Mouse (Mus musculus) ovary, postnatal 10 days (tissue): ENCODE data around the gene Cdc14a.

ENCODE experiments used
- DNase-seq: peaks from one replicate; pipeline ENCODE4 v3.0.0; 2022; ENCODE audit warnings: low spot score

The Cdc14a gene

DNA sequence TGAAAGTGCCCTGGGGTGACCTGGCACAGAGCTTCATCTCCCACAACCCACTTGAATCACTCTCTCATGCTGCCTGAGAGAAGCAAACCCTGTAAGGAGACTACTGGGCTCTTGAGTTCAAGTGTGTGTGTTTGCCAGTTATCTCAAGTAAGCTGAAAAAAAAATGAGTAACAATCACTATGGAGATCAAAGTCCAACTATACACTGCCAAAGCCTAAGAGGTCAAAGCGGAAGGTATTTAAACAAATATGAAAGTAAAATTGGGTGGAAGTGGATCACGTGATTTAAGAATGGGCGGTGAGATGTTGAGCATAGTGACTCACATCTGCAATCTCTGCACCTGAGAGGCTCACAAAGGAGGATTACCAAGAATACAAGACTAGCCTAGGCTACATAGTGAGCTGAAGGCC lies 9.4 kb downstream of the Cdc14a start:
- no peak for DNase-seq

DNA sequence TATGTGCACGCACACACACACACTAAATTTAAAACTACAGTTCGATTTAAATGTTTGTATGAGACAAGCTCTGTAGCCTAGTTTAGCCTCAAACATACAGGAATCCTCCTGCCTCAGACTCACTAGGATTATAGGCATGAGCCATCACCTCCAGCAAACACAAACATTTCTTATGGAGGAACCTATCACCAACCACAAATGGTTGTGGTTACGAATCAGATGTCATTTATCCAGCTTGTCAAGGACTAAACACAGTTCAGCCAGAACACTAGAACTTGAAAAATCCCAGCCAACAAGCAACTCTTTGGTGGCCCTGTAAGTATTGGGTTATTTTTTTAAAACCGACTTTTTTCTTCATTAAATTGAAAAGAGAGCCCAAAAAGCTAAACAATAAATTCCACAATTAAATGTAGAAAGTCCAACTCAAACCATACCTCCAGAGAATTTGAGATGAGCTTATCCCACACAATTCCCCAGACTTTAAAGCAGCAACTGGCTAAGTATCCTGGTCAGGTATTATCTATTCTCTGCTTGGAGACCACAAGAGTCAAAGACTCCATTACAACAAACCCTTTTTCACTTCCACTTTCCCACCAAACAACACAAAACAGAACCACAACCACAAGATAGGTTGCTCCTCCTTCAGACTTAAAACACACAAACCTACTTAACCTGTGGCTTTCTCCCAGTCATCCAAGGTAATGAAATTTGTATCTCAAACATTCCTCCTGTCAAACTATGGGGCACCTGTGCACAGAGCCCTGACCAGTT lies 10.7 kb downstream of the Cdc14a start:
- DNase-seq: no peak

DNA sequence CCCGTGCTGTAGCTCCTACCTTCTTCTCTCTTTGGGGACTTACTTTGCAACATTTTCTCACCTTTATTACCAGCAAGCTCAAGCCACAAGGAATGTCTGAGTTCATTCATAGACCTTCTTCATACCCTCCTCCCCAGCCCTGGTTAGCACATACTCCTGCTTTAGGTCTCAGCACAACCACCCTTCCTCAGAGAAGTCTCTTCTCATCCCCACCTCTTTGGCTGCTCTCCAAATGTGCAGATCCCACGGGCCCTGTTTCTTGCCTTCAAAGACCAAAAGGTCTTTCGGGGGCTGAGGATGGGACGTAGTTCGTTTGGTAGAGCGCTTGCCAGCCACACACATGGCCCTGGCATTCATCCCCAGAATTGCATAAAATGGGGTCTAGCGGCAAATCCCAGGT lies 13.8 kb downstream of the Cdc14a start:
- DNase-seq: no peak

DNA sequence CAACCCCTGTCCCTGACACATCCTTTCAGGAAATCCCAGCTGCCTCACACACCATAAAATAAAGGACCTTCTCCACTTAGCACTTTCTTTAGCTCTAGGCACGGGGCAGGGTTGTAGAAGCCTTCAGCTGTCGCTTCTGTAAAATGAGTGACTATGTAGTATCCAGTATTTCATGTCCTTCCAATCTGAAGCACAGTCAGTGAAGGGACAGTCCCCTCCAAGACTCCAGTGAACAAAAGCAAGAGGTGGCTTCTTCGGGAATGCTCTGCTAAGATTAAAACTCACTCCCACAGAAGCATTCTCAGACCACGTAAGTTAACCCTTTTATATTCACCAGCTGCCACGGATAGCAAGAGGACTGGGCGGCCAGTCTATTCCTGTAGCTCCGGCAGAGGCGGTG lies 14.3 kb downstream of the Cdc14a start:
- no peak for DNase-seq

DNA sequence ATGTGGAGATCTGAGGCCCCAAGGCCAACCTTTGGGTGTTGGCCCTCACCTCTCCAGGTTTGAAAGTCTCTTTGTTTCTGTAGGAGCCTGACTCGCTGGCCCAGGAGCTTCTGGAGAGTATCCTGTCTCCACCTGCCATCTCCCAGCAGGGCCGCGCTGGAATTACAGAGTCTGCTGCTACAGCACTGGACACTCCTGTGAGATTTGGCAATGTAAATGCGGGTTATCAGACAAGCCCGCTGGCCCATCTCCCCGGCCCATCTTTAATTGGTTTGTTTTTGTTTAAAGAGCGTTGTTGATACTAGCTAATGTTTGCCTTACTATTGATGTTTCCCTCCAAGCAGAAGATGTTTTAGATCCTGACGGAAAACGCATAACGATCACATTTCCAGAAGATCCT lies 15.0 kb downstream of the Cdc14a start:
- no peak for DNase-seq

DNA sequence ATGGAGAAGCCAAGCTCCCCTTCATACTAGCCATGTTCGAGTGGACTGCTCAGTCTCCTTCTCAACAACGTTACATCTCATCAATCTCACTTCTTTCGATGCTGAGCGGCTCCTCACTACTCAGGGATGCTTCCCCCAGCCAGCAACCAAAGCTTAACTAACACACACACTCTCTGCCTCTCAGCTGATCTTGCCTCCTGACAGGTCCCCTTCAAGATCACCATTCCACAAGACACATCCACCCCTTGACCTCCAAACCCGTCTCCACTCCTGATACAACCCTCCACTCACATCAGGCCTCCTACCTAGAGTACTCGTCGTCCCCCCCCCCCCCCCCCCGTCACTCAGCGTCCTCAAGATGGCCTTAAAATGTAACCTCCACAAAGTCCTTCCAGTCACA lies 18.3 kb downstream of the Cdc14a start:
- no peak for DNase-seq

DNA sequence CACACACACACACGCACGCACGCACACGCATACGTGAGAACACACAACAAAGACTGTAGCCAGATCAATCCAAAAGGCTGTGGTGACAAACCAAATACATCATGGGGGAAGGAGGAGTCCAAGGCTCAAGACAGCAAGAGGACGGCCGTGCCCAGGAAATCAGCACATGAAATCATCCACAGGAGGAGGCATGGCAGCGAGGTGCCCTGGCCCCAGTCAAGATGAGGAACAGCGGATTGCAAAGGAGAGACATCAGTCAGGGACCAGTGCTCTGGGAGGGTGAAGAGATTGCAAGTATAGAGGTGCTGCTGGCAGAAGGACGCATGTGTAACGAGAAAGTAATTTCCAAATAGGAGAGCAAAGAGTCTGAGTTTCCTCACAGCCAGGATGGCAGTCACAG lies 22.4 kb downstream of the Cdc14a start:
- no peak for DNase-seq

DNA sequence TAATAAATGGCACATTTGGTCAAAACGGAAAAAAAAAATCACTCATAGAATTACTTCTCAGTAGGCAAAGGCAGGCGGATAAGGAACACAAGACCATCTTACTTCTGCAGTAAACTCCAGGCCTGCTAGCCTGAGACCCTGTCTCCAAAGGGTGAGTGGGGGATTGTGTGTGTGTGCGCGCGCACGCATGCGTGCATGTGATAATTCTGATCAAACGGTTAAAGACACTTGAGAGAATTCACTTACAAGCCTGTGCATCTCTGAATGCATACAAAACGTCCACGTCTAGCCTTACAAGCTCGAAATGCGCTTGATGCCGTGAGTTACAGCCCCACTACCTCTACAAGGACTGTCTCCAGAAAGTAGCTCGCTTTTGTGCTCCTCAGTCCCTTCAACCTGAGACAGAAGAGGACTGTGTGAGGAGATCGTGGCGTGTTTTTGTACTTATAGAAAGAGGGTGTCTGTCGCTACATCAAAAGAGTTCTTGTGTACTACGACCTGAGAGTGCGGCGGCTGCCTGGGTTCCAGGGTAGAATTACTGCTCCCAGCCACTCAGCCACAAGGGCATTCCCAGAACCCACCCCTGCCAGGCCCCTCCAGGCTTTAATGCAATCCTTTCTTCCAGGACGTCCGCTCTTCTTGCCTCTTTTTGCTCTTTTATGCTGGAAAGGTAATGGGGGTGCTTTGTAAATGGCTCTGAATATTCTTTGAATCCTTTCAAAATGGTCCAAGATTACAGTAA lies 24.3 kb downstream of the Cdc14a start:
- DNase-seq: no peak

DNA sequence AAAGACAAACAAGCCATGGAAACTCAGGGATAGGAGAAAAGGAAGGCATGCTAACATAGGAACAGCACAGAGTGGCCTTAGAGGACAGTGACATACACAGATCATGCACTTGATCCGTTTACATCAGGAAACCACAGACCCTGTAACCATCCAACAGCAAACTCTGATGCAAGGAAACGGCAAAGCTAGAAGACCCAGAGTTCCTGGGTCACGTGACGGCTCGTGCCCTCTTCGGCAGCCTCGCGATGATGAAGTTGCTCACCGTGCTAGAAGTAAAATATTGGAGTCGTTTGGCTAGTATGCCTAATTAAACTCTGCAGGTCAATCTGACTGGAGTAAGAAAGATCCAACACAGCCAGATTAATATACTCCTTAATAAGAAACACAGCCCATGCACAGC lies 25.3 kb downstream of the Cdc14a start:
- DNase-seq: no peak

DNA sequence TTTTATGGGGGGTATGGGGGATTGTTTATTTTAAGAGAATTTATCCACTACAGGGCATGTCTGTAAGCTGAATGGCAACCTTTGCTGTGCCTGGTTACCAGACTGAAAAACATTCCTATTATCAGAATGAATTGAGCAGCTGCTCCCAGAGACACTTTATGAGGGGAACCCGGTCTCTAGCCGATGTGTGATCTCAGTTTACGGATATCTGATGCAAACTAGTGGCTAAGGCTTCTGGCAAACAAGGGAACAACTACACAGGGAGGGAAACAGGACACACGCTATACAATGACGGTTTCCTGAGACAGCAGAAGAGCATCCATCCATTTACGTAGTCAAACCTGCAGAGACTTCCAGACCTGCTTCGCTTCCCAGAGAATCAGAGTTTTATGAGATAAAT lies 25.9 kb downstream of the Cdc14a start:
- DNase-seq: no peak

DNA sequence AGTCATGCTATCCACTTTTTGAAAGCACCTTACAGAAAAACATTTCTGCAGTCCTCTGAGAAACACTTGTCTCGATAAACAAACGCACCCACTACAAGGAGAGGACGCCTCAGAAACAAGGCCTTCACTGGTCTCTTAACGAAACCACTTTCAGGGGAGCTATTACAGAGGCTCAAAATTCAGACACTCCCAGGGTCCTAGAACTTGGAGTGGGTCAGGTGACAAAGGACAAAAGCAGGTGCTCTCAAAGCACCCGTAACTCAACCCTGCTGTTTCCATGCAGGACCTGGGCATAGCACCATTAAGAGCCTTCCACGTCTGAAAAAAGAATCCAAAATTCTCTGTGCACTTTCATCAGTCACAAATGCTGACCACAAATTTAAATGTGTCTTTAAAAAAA lies 26.5 kb downstream of the Cdc14a start:
- DNase-seq: no peak

DNA sequence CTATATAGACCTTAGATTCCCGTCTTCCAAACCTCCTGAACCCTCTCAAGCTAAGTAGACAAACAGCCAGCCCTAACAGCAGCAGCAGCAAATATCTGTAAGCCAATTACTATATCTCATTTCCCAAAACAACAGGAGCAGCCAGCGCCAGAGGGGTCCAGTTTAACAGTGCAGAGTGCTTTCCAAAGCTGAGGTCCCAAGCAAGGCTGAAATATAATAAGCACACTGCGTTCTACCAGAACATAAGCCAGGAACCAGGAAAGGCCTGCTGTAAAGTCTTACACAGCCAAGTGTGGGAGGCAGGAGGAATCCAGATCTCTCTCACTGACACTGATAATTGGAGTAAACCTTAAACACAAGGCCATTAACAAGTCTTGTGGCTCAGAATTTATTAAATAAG lies 27.3 kb downstream of the Cdc14a start:
- no peak for DNase-seq

DNA sequence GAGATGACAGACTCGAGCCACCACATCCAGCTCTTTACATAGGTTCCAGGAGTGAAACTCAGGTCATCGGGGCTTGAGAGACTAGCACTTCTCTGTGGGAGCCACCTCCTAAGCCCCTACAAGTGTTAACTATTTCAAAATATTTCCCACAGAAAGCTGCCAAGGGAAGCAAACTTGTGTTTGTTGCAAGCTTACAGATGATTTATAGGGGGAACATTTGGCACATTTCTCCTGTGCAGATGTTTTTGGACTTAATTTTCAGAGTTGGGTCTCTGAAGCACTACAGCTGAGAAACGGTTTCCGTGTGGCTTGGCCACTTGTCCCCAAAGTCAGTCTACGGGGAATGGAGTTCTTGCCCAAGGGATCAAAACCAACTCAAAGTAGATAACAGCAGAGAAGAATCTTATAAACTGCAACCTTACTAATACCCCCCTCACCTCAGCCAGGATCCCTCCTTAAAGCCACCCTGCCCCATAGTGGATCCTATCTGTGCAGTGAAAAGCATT lies 28.9 kb downstream of the Cdc14a start:
- no peak for DNase-seq

DNA sequence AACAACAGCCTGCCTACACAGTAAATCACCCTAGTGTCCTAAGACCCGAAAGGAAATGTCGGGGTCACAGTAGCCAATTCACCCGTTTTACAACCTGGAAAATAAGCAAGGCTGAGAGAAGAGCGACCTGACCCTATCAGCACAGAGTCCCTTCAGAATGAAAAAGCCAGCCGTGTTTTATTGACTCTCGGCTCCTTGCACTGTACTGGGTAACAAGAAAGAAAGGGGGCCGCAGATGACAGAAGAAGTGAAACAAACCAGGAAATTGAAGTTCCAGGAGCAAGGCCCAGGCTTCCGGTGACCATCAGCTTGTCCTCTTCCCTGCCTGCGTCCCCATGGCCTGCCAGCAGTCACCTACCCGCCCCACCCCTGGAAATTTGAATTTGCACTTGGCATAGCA lies 32.4 kb downstream of the Cdc14a start:
- DNase-seq: no peak

DNA sequence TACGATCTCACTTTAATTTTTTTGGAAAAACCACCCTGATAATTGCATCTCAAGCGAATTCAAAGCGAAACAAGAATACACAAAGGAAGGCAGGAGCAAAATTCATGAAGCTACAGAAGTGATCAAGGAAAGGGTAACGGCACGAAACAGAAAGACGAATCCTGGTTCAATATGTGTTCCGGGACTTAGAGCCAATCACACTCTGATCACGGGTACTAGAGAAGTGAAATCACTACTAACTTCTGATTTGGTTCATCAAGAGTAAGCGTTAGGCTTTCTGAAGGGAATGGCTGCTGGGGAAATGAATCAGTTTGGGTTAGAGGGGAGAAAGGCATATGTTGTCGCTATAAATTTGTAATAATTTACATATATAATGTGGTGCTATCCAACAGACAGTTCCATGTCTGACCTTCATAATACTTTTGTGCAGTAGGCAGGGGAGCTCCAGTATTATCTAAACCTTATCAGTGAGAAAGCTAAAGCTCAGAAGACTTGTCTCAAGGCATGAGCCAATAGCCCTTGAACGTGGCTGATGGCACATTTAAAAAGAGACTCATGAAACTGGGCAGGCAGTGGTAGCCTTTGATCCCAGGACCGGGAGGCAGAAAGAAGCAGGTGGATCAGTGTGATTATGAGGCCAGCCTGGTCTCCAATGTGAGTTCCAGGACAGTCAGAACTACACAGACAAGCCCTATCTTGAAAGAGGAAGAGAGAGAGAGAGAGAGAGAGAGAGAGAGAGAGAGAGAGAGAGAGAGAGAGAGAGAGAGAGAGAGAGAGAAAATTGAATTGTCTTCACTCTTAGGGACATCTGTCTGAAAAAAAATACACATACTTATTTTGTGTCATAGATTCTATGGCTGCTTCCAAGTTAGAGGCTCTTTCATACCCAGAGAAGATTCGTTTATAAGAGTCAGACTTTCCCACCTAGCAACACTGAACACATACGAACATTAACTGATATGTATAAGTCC lies 34.0 kb downstream of the Cdc14a start:
- DNase-seq: no peak

DNA sequence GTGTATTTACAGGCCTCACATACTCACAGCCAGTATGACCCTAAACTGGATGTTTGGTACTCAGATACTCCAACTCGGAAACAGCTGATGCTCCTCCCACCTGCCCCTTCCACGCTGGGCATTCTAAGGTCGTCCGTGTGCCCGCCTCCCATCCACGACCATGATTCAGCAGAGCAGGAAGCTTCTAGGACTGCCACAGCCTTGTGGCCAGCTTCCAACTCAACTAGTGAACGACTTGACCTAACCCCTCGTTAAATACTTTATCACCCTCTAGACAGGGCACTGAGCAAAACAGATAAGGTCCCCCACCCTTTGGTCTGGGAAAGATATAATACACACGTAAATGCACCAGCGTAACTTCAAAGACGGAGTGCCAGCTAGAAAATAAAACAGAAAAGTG lies 35.0 kb downstream of the Cdc14a start:
- DNase-seq: no peak

DNA sequence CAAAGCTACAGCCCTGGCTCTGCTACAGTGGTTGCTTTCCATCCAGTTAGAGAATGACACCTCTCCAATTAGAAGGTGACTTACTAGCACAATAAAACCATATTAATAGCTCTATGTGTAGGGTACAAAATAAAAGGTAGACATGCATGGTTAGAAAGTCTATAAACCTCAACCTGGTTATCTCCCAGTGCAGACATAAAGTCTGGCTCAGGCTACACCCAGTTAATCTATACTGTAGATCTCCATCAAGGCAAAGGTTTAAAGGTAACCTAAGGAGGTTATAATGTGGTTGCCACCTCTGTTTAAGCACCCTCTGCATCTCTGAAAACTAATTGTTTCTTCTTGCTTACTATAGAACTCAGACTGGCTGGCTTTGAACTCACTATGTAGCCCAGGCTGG lies 36.9 kb downstream of the Cdc14a start:
- no peak for DNase-seq

DNA sequence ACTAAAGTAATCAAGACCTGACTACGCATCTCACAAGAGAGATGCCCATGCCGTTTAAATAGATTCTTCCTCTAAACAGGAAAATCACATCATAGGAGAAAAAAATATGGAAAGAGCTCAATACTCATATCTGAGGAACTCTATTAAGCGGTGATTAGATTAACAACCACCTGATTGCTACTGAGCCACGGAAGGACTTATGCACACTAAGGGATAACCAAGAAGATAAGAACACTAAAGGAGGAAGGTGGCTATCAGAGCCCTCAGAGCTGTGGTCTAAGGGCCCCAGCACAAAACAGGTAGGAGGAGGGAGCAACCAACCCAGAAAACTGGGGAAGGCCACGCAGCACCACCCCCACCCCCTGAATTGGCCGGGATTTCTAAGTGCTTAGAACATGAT lies 37.5 kb downstream of the Cdc14a start:
- no peak for DNase-seq

DNA sequence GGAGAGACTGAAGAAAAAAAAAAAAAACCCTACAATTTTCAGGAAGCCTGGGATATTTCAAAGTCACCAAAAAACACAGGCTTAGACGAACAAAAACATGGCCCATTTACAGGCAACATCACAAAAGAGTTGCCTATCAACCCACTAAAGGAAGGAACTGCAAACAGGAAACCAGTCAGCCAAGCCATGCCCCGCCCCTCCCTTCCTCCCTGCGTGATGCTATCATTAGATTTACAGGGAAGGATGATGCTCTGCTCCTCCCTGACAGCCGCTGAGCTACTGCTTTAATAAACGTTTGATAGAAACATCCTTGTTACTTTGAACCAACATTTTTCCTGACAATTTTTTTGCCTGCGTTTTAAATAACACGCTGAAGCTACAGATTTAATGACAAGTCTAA lies 39.5 kb downstream of the Cdc14a start:
- DNase-seq: no peak

DNA sequence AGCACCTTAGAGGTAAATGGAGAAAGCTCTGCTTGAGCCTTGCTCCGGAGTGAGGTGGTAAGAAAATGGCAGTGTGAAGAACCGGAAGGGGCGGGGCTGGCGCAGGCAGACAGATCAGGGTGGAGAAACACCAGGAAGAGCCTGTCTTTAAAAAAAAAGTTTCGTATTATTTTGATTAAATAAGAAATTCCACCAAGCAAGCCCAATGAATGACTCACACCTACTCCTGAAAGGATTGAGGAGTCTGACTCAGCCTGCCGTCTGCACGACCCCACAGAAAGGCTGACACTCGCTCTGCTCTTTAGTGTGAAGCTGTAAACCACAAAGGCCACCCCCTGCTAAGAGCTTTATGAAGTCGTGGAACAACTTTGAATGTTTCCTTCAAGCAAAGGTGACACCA lies 43.5 kb downstream of the Cdc14a start:
- DNase-seq: no peak

DNA sequence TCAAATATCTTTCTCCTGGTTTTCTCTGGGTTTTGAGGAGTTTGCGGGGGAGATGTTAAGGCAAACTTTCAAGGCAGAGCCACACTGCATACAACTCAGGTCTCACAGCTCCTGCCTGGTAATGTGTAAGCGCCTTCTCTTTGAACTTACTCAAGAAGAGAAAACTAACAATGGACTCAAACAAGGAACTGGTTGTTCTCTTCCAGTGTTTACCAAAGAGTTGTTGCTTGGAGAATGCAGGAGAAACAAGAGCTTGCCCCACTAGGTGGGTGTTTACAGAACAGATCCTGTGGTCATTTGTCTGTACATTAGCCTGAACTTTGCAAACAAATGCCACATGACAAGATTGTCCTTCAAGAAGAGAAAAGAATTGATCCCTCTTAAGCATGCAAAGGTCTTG lies 48.4 kb downstream of the Cdc14a start:
- no peak for DNase-seq

DNA sequence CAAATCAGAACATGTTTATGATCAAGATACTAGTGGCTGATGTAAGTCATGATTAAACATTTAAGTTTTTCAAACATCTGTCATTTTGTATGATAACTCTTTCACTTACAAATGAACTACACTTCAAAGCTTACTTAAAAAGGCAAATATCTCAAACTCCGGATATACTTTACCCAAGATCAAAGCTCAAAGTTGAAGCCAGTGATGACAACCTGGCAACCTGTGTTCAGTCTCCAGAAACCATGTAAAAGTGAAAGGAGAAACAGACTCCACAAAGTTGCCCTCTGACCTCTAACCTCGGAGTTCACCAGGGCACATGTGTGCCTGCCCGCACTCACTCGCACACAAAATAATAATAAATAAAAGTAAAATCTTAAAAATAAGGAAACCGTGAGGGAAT lies 49.3 kb downstream of the Cdc14a start:
- DNase-seq: no peak

DNA sequence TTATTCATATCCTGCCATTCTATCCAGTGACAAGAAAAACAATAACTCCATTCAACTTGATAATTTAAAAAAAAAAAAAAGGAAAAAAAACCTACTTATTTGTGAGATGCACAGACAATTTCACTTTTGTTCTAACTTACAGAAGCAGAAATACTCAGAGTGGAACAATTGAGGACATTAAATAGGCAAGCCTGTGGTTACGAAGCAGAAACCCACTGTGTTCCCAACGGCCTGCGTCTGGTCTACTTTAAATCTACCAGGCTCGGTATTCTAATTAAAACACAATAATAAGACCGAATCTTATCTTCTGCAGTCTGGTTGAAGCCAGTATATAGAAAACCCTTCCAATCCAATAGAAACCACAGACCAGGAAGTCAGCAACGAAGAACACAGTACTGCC lies 50.6 kb downstream of the Cdc14a start:
- DNase-seq: no peak
